Mouse (Mus musculus) neural tube, embryonic 11.5 days (tissue): ENCODE results near the gene Vmac. TPM values are rescaled to one million over a fixed set of nuclear protein-coding genes. Genes with fewer than 3 reads are reported as not detected.

Experiments
- ATAC-seq: fragments of 200-750 bp; cut with Nextera tagmentation; 2 replicates; pipeline ENCODE4 v1.8.0; 2017; ENCODE audit warnings: moderate number of reproducible peaks, mild to moderate bottlenecking, moderate TSS enrichment, moderate library complexity; ENCODE audit not compliant: insufficient read depth, low FRiP score, low TSS enrichment
- DNase-seq: peaks from one replicate; pipeline ENCODE4 v3.0.0-alpha.2; 2015; ENCODE audit warnings: low spot score
- H3K27ac ChIP-seq: fragments of 300-500 bp; sonication (generic); 2 replicates; pipeline ENCODE4 v1.5.1; 2014; ENCODE audit warnings: low read depth, mild to moderate bottlenecking, low read length
- H3K27me3 ChIP-seq: fragments of 300-500 bp; sonication (generic); 2 replicates; pipeline ENCODE4 v1.6.1; 2014; ENCODE audit warnings: mild to moderate bottlenecking, low read length, mixed read lengths; ENCODE audit not compliant: control insufficient read depth, insufficient read depth
- H3K36me3 ChIP-seq: fragments of 300-500 bp; sonication (generic); 2 replicates; pipeline ENCODE4 v1.6.1; 2014; ENCODE audit warnings: mild to moderate bottlenecking, low read length, moderate library complexity, mixed read lengths; ENCODE audit not compliant: control insufficient read depth, insufficient read depth
- H3K4me1 ChIP-seq: fragments of 300-500 bp; sonication (generic); 2 replicates; pipeline ENCODE4 v1.6.1; 2014; ENCODE audit warnings: low read length, mixed read lengths; ENCODE audit not compliant: control insufficient read depth, insufficient read depth
- H3K4me2 ChIP-seq: fragments of 300-500 bp; sonication (generic); 2 replicates; pipeline ENCODE4 v1.6.1; 2014; ENCODE audit warnings: low read depth, mild to moderate bottlenecking, moderate library complexity
- H3K4me3 ChIP-seq: fragments of 300-500 bp; sonication (generic); 2 replicates; pipeline ENCODE4 v1.5.1; 2014; ENCODE audit warnings: low read depth, low read length
- H3K9ac ChIP-seq: fragments of 300-500 bp; sonication (generic); 2 replicates; pipeline ENCODE4 v1.6.1; 2014; ENCODE audit warnings: mild to moderate bottlenecking, low read length
- H3K9me3 ChIP-seq: fragments of 300-500 bp; sonication (generic); 2 replicates; pipeline ENCODE4 v1.6.1; 2016; ENCODE audit warnings: low read length; ENCODE audit not compliant: control insufficient read depth
- WGBS: fragments of 180-500 bp; shearing (Covaris S2); extraction: QIAGEN DNeasy Blood & Tissue Kit; methylation state at CpG from one replicate; pipeline ENCODE4 v1.1.7; 2014; 5-methylcytosine and 5-hydroxymethylcytosine counted together
- polyA plus RNA-seq: library from polyadenylated mRNA; unstranded; fragments of >200 nt; fragmentation: Nextera tagmentation; extraction: Ambion mirVana; gene quantifications from 2 replicates; pipeline ENCODE4 v1.2.1, GENCODE M21; 2014

Gene Vmac
- polyA plus RNA-seq: 17.3 and 17.6 TPM in 2 replicates

DNA sequence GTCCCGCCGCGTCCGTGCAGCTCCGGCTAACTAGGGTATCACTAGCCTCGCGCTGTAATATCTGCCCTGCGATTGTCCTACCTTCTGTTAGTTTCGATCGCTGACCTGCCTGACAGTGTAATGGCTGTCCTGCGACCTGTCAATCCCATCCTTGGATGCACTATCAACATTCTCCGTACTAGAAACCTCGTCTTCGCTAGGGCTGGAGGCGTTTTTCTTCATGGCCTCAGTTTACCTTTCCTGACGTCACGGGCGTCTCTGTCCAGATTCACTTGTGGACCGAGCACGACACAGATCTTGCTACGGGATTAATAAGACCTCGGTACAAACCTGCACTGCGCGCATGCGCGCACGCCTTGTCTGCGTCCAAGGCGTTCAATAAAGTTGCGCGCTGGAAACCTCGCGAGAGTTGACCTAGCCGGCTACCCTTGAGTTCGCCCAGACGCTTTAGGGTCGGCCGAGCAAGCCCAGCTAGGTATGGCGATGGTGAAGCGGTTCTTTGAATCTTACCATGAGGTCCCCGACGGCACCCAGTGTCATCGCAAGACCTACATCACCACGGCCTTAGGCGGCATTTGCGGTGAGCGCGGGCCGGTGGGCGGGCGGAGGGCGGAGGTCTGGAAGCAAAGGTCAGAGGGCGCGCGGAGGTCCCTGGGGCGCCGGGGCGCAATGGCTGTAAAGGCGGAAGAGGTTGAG, at the start of gene Vmac, which contains the start of gene Ndufa11:
Gene Vmac (minus strand): TSS at position 660 of the 696 bp plus-strand sequence.
Gene Ndufa11 (plus strand): TSS at position 405 of the 696 bp plus-strand sequence.
- Histone ChIP-seq H3K9me3 (no peaks in the 10 kb centered on the region), H3K4me2 (peak within 1 kb of the TSS; percentile 72), H3K36me3 (peaks cover 2% of the 10 kb centered on the region), H3K9ac (peak within 1 kb of the TSS; percentile 90), H3K4me1 (peaks cover 10% of the 10 kb centered on the region; the same call in 1 of the 2 replicates), H3K27me3 (no peaks in the 10 kb centered on the region), H3K4me3 (peak within 1 kb of the TSS; percentile 82), H3K27ac (peak within 1 kb of the TSS; percentile 73)
- ATAC-seq (peak; percentile 78), DNase-seq (peak; percentile 99)
- under 1% methylated on average over 59 of the region's 59 CpGs for WGBS

- no peak for ATAC-seq
- Histone ChIP-seq H3K4me3 (no peak overlapping the region), H3K9me3 (no peaks in the 10 kb centered on the region), H3K4me1 (0 out of 2 replicates have a peak, but pooled peaks cover 6% of the 10 kb centered on the region), H3K9ac (no peak overlapping the region), H3K27ac (no peak overlapping the region), H3K27me3 (no peaks in the 10 kb centered on the region), H3K36me3 (peaks cover 19% of the 10 kb centered on the region), H3K4me2 (no peak overlapping the region)
- DNase-seq: no peak
- 96% methylated on average over 27 of the region's 27 CpGs for WGBS
These were observed 49.0 kb upstream of the Vmac start for GRCm38 (mm10) chr17:56766631-56767405.

- DNase-seq (no peak), ATAC-seq (peak; percentile 3; the same call in 1 of the 2 replicates)
- H3K27ac ChIP-seq: no peak overlapping the region
- H3K9ac ChIP-seq: 0 out of 2 replicates have a peak overlapping the region, but pooled peaks have one; percentile 23
- peaks cover 16% of the 10 kb centered on the region for H3K36me3 ChIP-seq
- no peaks in the 10 kb centered on the region for H3K27me3 ChIP-seq
- peak overlapping the region; percentile 42 for H3K4me2 ChIP-seq
- 65% methylated on average over 12 of the region's 12 CpGs for WGBS
- peak overlapping the region; percentile 63 for H3K4me3 ChIP-seq
- no peaks in the 10 kb centered on the region for H3K9me3 ChIP-seq
- 0 out of 2 replicates have a peak, but pooled peaks cover 6% of the 10 kb centered on the region for H3K4me1 ChIP-seq
These were observed 47.6 kb upstream of the Vmac start for GRCm38 (mm10) chr17:56765431-56765830.

DNA sequence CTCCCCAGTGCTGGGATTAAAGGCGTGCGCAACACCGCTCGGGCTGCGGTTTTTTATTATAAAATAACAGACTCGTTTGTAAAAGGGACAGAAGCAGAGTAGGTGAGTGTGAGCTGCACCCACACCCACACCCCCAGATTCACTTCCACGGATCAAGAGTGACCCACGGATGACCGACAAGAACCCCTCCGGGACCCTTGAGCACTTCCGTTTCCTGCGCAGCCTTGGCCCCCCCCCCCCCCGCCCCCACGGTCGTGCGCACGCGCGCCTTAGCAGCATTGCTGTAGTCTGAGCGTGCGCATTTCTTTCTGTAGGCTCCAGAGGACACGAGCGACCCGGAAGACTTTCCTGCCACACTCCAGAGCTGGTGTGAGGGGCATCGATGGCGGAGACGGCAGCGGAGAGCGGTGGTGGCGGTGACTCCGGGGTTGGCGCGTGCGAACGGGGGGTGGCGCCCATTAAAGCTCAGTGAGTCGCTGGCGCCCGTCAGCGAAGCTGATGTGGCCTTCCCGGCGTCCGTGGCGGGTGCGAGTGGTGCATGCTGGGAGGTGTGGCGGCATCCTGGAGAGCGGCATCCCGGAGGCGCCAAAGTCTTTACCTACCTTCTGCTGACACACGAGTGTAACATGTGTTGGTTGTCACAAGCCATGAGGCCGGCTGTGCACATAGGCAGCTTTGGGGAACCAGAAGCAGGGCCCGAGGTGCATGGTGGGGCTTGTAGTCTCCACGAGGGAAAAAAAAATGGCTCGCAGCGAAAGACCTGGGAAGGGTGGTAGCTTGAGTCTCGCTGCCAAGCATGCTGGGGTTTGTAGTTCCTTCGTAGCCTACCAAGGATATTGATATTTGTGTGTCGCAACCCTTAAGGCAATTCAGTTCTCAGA, 46.9 kb upstream of the Vmac start, which contains the start of gene Dus3l:
Gene Dus3l (plus strand): TSS at position 284 of the 881 bp plus-strand sequence.
- Histone ChIP-seq H3K36me3 (peaks cover 14% of the 10 kb centered on the region), H3K4me1 (0 out of 2 replicates have a peak, but pooled peaks cover 6% of the 10 kb centered on the region), H3K4me3 (peak within 1 kb of the TSS; percentile 63), H3K9ac (peak within 1 kb of the TSS; percentile 66), H3K27ac (peak within 1 kb of the TSS; percentile 84), H3K9me3 (no peaks in the 10 kb centered on the region), H3K27me3 (no peaks in the 10 kb centered on the region), H3K4me2 (peak within 1 kb of the TSS; percentile 42)
- WGBS: 2% methylated on average over 56 of the region's 58 CpGs
- ATAC-seq (peak; percentile 76), DNase-seq (peak; percentile 87)

GRCm38 (mm10) chr17:56763741-56764250, 46.0 kb upstream of the Vmac start:
- no peak overlapping the region for H3K4me2 ChIP-seq
- H3K27me3 ChIP-seq: no peaks in the 10 kb centered on the region
- H3K4me1 ChIP-seq: 0 out of 2 replicates have a peak, but pooled peaks cover 6% of the 10 kb centered on the region
- no peak for DNase-seq
- H3K27ac ChIP-seq: no peak overlapping the region
- peaks cover 14% of the 10 kb centered on the region for H3K36me3 ChIP-seq
- ATAC-seq: no peak
- 79% methylated on average over 8 of the region's 8 CpGs for WGBS
- no peaks in the 10 kb centered on the region for H3K9me3 ChIP-seq
- no peak overlapping the region for H3K4me3 ChIP-seq
- H3K9ac ChIP-seq: no peak overlapping the region

DNA sequence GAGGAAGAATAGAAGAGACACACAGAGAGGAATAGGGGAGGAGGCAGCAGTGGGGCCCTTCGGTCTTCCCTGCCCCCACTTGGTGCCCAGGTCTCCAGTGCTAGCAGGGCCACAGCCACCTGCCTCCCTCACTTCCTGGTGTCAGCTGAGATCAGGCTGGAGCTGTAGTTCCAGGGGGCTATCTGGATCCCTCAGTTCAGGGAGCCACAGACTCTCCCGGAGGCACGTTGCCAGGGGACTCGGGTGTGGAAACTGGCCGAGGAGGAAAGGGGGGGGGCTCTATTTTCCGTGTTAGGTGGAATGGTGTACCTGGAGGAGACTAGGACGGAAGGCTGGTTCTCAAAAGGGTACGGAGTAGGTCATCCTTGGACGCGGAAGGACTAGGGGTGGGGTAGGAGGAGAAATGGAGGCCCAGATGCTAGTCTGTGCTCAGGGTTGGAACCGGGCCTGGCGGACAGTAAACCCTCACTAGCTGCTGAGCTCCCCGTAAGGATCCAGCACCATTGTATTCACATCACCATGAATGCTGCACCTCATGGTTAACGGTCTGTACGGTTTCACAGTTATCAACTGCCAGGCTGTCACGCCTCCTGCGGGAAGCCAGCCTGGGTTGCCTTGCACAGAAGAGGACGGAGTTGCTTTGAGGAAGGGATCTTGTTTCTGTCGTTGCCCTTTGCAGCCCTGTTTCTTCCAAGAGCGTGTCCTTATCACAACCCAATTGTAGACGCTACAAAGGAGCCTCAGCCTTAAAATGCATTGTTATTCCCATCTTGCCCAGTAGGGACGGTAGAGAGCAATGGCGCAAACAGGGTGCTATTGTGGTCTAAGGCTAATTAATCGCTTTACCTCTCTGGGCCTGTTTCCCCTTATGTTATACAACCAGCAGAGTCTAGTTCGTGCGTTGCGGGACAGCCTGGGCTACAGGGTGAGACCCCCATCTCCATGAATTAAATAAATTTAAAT, 45.2 kb upstream of the Vmac start:
- Histone ChIP-seq H3K4me2 (peak overlapping the region; percentile 74; the same call in 1 of the 2 replicates), H3K9ac (no peak overlapping the region), H3K4me1 (0 out of 2 replicates have a peak, but pooled peaks cover 6% of the 10 kb centered on the region), H3K36me3 (peaks cover 10% of the 10 kb centered on the region), H3K27me3 (no peaks in the 10 kb centered on the region), H3K9me3 (no peaks in the 10 kb centered on the region), H3K27ac (no peak overlapping the region), H3K4me3 (no peak overlapping the region)
- WGBS: 54% methylated on average over 27 of the region's 27 CpGs
- ATAC-seq: no peak
- DNase-seq: peak; percentile 59

- H3K36me3 ChIP-seq: peaks cover 4% of the 10 kb centered on the region
- peaks cover 8% of the 10 kb centered on the region for H3K27me3 ChIP-seq
- ATAC-seq (peak; percentile 18), DNase-seq (peak; percentile 92)
- H3K4me1 ChIP-seq: peaks cover 15% of the 10 kb centered on the region
- H3K4me3 ChIP-seq: peak overlapping the region; percentile 40
- H3K4me2 ChIP-seq: peak overlapping the region; percentile 74
- WGBS: under 1% methylated on average over 28 of the region's 28 CpGs
- no peaks in the 10 kb centered on the region for H3K9me3 ChIP-seq
- H3K9ac ChIP-seq: peak overlapping the region; percentile 56
- H3K27ac ChIP-seq: peak overlapping the region; percentile 80
These were observed 44.2 kb upstream of the Vmac start for GRCm38 (mm10) chr17:56761991-56762410.
